ENCODE assay signal across 8 mouse cellular contexts in the genomic region with DNA sequence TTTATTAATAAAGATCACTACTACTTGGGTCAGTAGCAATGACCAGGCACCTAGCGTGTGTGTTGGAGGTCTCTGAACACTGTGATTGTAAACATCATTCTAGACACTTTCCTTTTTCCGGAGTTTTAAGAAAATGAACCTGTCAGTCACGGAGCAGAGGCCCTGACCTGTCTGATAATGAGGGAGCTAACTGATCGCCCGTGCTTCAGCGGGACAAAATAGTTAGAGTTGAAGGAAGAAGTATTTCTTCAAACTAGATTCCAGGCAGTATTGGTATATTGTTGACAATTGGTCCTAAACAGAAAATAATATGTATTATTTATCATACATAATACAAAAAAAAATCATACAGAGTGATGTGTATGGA. TPM values are rescaled to one million over a fixed set of nuclear protein-coding genes. Genes with fewer than 3 reads are reported as not detected.
DNase-seq lines count a peak whose midpoint lies in the region; ATAC-seq and TF ChIP-seq lines count a peak whose summit lies in the region.

No protein-coding gene starts in this region.

- no peak for ATAC-seq in kidney, postnatal 0 days (replicated peaks; ENCODE audit: low FRiP score, low read depth)
- no peak for ATAC-seq in hindbrain, postnatal 0 days
- ATAC-seq in midbrain, postnatal 0 days (ENCODE audit: low FRiP score): no peak

- peak overlapping the region; percentile 79 for H3K27ac ChIP-seq in kidney, postnatal 0 days
- H3K27ac ChIP-seq in brown adipose tissue, adult 24 weeks (replicated peaks; ENCODE audit: low read depth, low read length): peak overlapping the region; percentile 95; the same call in 1 of the 2 replicates
- peak overlapping the region; percentile 87 for H3K27ac ChIP-seq in hindbrain, postnatal 0 days
- H3K27ac ChIP-seq in midbrain, postnatal 0 days (ENCODE audit: low read depth, low read length): peak overlapping the region; percentile 79

- 0 out of 2 replicates have a peak, but pooled peaks cover 5% of the 10 kb centered on the region for H3K36me3 ChIP-seq in kidney, postnatal 0 days (ENCODE audit: insufficient read depth, low read length)
- H3K36me3 ChIP-seq in hindbrain, postnatal 0 days (ENCODE audit: insufficient read depth, low read length): no peaks in the 10 kb centered on the region
- H3K36me3 ChIP-seq in midbrain, postnatal 0 days (ENCODE audit: insufficient read depth, low read length): 0 out of 2 replicates have a peak, but pooled peaks cover 3% of the 10 kb centered on the region

- no peaks in the 10 kb centered on the region for H3K27me3 ChIP-seq in kidney, postnatal 0 days (ENCODE audit: insufficient read depth, low read length)
- H3K27me3 ChIP-seq in hindbrain, postnatal 0 days (ENCODE audit: insufficient read depth, low read length): no peaks in the 10 kb centered on the region
- no peaks in the 10 kb centered on the region for H3K27me3 ChIP-seq in midbrain, postnatal 0 days (ENCODE audit: insufficient read depth, low read length)

- H3K4me1 ChIP-seq in kidney, postnatal 0 days (replicated peaks; ENCODE audit: insufficient read depth, low read length): peaks cover 4% of the 10 kb centered on the region; the same call in 1 of the 2 replicates
- peaks cover 2% of the 10 kb centered on the region; the same call in 1 of the 2 replicates for H3K4me1 ChIP-seq in brown adipose tissue, adult 24 weeks (ENCODE audit: control insufficient read depth, insufficient read depth, insufficient read length, low read length)
- H3K4me1 ChIP-seq in hindbrain, postnatal 0 days (ENCODE audit: insufficient read depth, low read length): no peaks in the 10 kb centered on the region
- H3K4me1 ChIP-seq in midbrain, postnatal 0 days (ENCODE audit: insufficient read depth, low read length): peaks cover 4% of the 10 kb centered on the region

- no peak for DNase-seq in kidney, postnatal 0 days (ENCODE audit: low spot score)
- DNase-seq in kidney, postnatal 4 days: no peak
- no peak for DNase-seq in hindbrain, postnatal 0 days (ENCODE audit: low spot score)
- DNase-seq in midbrain, postnatal 0 days (ENCODE audit: low spot score): no peak
- no peak for DNase-seq in frontal cortex, postnatal 25 days (ENCODE audit: low spot score in 2 of 2)
- DNase-seq in cerebellum, postnatal 25 days: no peak
- no peak for DNase-seq in layer of hippocampus, postnatal 25 days (ENCODE audit: extremely low spot score in 1 of 2, low spot score in 1 of 2)

- no peaks in the 10 kb centered on the region for H3K9me3 ChIP-seq in kidney, postnatal 0 days (replicated peaks; ENCODE audit: low read length)
- H3K9me3 ChIP-seq in hindbrain, postnatal 0 days (ENCODE audit: low read length): no peaks in the 10 kb centered on the region
- H3K9me3 ChIP-seq in midbrain, postnatal 0 days (ENCODE audit: low read length): no peaks in the 10 kb centered on the region

- H3K9ac ChIP-seq in kidney, postnatal 0 days (ENCODE audit: low read depth, low read length): peak overlapping the region; percentile 79
- peak overlapping the region; percentile 95 for H3K9ac ChIP-seq in hindbrain, postnatal 0 days (replicated peaks; ENCODE audit: low read length)
- H3K9ac ChIP-seq in midbrain, postnatal 0 days (replicated peaks; ENCODE audit: low read length, poor library complexity, severe bottlenecking): peak overlapping the region; percentile 83

- peak overlapping the region; percentile 75 for H3K4me2 ChIP-seq in kidney, postnatal 0 days (ENCODE audit: low read length)
- peak overlapping the region; percentile 77 for H3K4me2 ChIP-seq in hindbrain, postnatal 0 days (ENCODE audit: low read depth, low read length)
- peak overlapping the region; percentile 51 for H3K4me2 ChIP-seq in midbrain, postnatal 0 days (ENCODE audit: low read depth, low read length, poor library complexity, severe bottlenecking)

- no peak for TF ChIP-seq CTCF in kidney, postnatal 0 days (IDR thresholded peaks at IDR 0.05; ENCODE audit: low read depth)
- no peak for TF ChIP-seq CTCF in hindbrain, postnatal 0 days (IDR thresholded peaks at IDR 0.05; ENCODE audit: low read depth)
- TF ChIP-seq CTCF in midbrain, postnatal 0 days (IDR thresholded peaks at IDR 0.05): no peak

- H3K4me3 ChIP-seq in kidney, postnatal 0 days (replicated peaks; ENCODE audit: low read depth, low read length): peak overlapping the region; percentile 74
- peak overlapping the region; percentile 95 for H3K4me3 ChIP-seq in brown adipose tissue, adult 24 weeks (ENCODE audit: insufficient read depth, low read depth, low read length)
- peak overlapping the region; percentile 99 for H3K4me3 ChIP-seq in hindbrain, postnatal 0 days (ENCODE audit: low read length)
- peak overlapping the region; percentile 95 for H3K4me3 ChIP-seq in midbrain, postnatal 0 days (ENCODE audit: low read depth, low read length)

- WGBS in kidney, postnatal 0 days: under 1% methylated on average over 6 of the region's 6 CpGs
- WGBS in hindbrain, postnatal 0 days: 0% methylated on average over 6 of the region's 6 CpGs
- WGBS in midbrain, postnatal 0 days: 2% methylated on average over 6 of the region's 6 CpGs

RNA-seq across cellular contexts. Expression of gene Dync1i2, which starts 0.8 kb away (rescaled TPM):
- 80.9 and 88.8 TPM in 2 replicates for polyA plus RNA-seq in kidney, postnatal 0 days (2015; fragmentation: Nextera tagmentation; extraction: Ambion mirVana)
- 43.3 and 47.7 TPM in 2 replicates for polyA plus RNA-seq in brown adipose tissue, adult 24 weeks (2012; ENCODE audit: insufficient read depth, insufficient read length, missing spikeins)
- total RNA-seq in hindbrain, postnatal 0 days (2014; rRNA removed): 108 and 126 TPM in 2 replicates
- 164 and 170 TPM in 2 replicates for polyA plus RNA-seq in hindbrain, postnatal 0 days (2015; fragmentation: Nextera tagmentation; extraction: Ambion mirVana)
- total RNA-seq in midbrain, postnatal 0 days (2014; rRNA removed): 149 and 195 TPM in 2 replicates
- polyA plus RNA-seq in midbrain, postnatal 0 days (2015; fragmentation: Nextera tagmentation; extraction: Ambion mirVana): 194 and 205 TPM in 2 replicates
- total RNA-seq in layer of hippocampus, postnatal 25 days (2021): 100 to 1,000 TPM; 124 to 137 TPM
